Mouse (Mus musculus) hindbrain, postnatal 0 days (tissue): ENCODE data around the gene Ephx4. TPM values are rescaled to one million over a fixed set of nuclear protein-coding genes. Genes with fewer than 3 reads are reported as not detected.

Experiments
- ATAC-seq: fragments of 200-750 bp; cut with Nextera tagmentation; 2 replicates; pipeline ENCODE4 v1.8.0; 2017; ENCODE audit warnings: mild to moderate bottlenecking, moderate TSS enrichment, moderate library complexity
- DNase-seq: peaks from one replicate; pipeline ENCODE4 v3.0.0-alpha.2; 2015; ENCODE audit warnings: low spot score
- H3K27ac ChIP-seq: fragments of 300-500 bp; sonication (generic); 2 replicates; pipeline ENCODE4 v1.5.1; 2014; ENCODE audit warnings: mild to moderate bottlenecking
- H3K27me3 ChIP-seq: fragments of 300-500 bp; sonication (generic); 2 replicates; pipeline ENCODE4 v1.6.1; 2014; ENCODE audit warnings: low read length, mixed read lengths; ENCODE audit not compliant: insufficient read depth
- H3K36me3 ChIP-seq: fragments of 300-500 bp; sonication (generic); 2 replicates; pipeline ENCODE4 v1.6.1; 2014; ENCODE audit warnings: low read length, mixed read lengths; ENCODE audit not compliant: insufficient read depth
- H3K4me1 ChIP-seq: fragments of 300-500 bp; sonication (generic); 2 replicates; pipeline ENCODE4 v1.6.1; 2014; ENCODE audit warnings: antibody characterized with exemption, low read length, mixed read lengths; ENCODE audit not compliant: insufficient read depth
- H3K4me2 ChIP-seq: fragments of 300-500 bp; sonication (generic); 2 replicates; pipeline ENCODE4 v1.6.1; 2014; ENCODE audit warnings: low read depth, mild to moderate bottlenecking, low read length, moderate library complexity, mixed read lengths
- H3K4me3 ChIP-seq: fragments of 300-500 bp; sonication (generic); 2 replicates; pipeline ENCODE4 v1.5.1; 2014; ENCODE audit warnings: low read length
- H3K9ac ChIP-seq: fragments of 300-500 bp; sonication (generic); replicated peaks from 2 replicates; pipeline ENCODE4 v1.6.1; 2014; ENCODE audit warnings: mild to moderate bottlenecking, low read length, moderate library complexity, mixed read lengths
- H3K9me3 ChIP-seq: fragments of 300-500 bp; sonication (generic); 2 replicates; pipeline ENCODE4 v1.6.1; 2016; ENCODE audit warnings: low read length, mixed read lengths
- CTCF ChIP-seq: IDR thresholded peaks from 2 replicates; pipeline ENCODE4 v1.5.1; 2016; ENCODE audit warnings: antibody characterized with exemption, control low read depth, low read depth
- WGBS: fragments of 180-500 bp; shearing (Covaris S2); extraction: QIAGEN DNeasy Blood & Tissue Kit; methylation state at CpG from one replicate; pipeline ENCODE4 v1.1.7; 2014; 5-methylcytosine and 5-hydroxymethylcytosine counted together
- polyA plus RNA-seq: library from polyadenylated mRNA; unstranded; fragments of >200 nt; fragmentation: Nextera tagmentation; extraction: Ambion mirVana; gene quantifications from 2 replicates; pipeline ENCODE4 v1.2.1, GENCODE M21; 2015
- total RNA-seq: library from RNA; depleted of rRNA; stranded (reverse); fragments of >200 nt; gene quantifications from 2 replicates; pipeline ENCODE4 v1.2.3, GENCODE M21; 2014

Gene Ephx4
- total and polyA plus RNA-seq, 2 experiments from 2014 or later = 1.8 to 5.5 TPM

- Histone ChIP-seq H3K27ac (no peak overlapping the region), H3K9ac (no peak overlapping the region), H3K9me3 (no peaks in the 10 kb centered on the region), H3K4me2 (no peak overlapping the region), H3K36me3 (no peaks in the 10 kb centered on the region), H3K27me3 (no peaks in the 10 kb centered on the region), H3K4me1 (no peaks in the 10 kb centered on the region), H3K4me3 (no peak overlapping the region)
- 80% methylated on average over 4 of the region's 4 CpGs for WGBS
- DNase-seq = no peak
- no peak for TF ChIP-seq CTCF
- ATAC-seq = no peak
Observed at GRCm38 (mm10) chr5:107444251-107444650, 41.7 kb downstream of the Ephx4 start.

GRCm38 (mm10) chr5:107447977-107448376 lies 45.4 kb downstream of the Ephx4 start:
- no peaks in the 10 kb centered on the region for H3K4me1 ChIP-seq
- 91% methylated on average over 4 of the region's 4 CpGs for WGBS
- no peak for ATAC-seq
- no peak for DNase-seq
- no peaks in the 10 kb centered on the region for H3K36me3 ChIP-seq
- H3K4me3 ChIP-seq = no peak overlapping the region
- H3K9ac ChIP-seq = no peak overlapping the region
- no peaks in the 10 kb centered on the region for H3K9me3 ChIP-seq
- TF ChIP-seq CTCF = no peak
- no peak overlapping the region for H3K27ac ChIP-seq
- H3K27me3 ChIP-seq = no peaks in the 10 kb centered on the region
- no peak overlapping the region for H3K4me2 ChIP-seq

- Histone ChIP-seq H3K9ac (no peak overlapping the region), H3K4me2 (no peak overlapping the region), H3K27me3 (no peaks in the 10 kb centered on the region), H3K4me1 (no peaks in the 10 kb centered on the region), H3K27ac (no peak overlapping the region), H3K4me3 (no peak overlapping the region), H3K9me3 (no peaks in the 10 kb centered on the region), H3K36me3 (no peaks in the 10 kb centered on the region)
- 89% methylated on average over 4 of the region's 4 CpGs for WGBS
- ATAC-seq = no peak
- no peak for DNase-seq
- no peak for TF ChIP-seq CTCF
Observed at GRCm38 (mm10) chr5:107448784-107449183, 46.2 kb downstream of the Ephx4 start.

GRCm38 (mm10) chr5:107449620-107450019 lies 47.1 kb downstream of the Ephx4 start:
- Histone ChIP-seq H3K4me1 (no peaks in the 10 kb centered on the region), H3K27me3 (no peaks in the 10 kb centered on the region), H3K27ac (no peak overlapping the region), H3K4me3 (no peak overlapping the region), H3K4me2 (no peak overlapping the region), H3K9ac (no peak overlapping the region), H3K36me3 (no peaks in the 10 kb centered on the region), H3K9me3 (no peaks in the 10 kb centered on the region)
- DNase-seq (no peak), ATAC-seq (no peak)
- 94% methylated on average over 5 of the region's 5 CpGs for WGBS
- no peak for TF ChIP-seq CTCF

GRCm38 (mm10) chr5:107450299-107450698 lies 47.8 kb downstream of the Ephx4 start:
- Histone ChIP-seq H3K9me3 (no peaks in the 10 kb centered on the region), H3K36me3 (no peaks in the 10 kb centered on the region), H3K4me1 (no peaks in the 10 kb centered on the region), H3K4me3 (no peak overlapping the region), H3K4me2 (no peak overlapping the region), H3K27ac (no peak overlapping the region), H3K27me3 (no peaks in the 10 kb centered on the region), H3K9ac (no peak overlapping the region)
- WGBS = 95% methylated on average over 5 of the region's 5 CpGs
- DNase-seq = no peak
- no peak for TF ChIP-seq CTCF
- no peak for ATAC-seq

GRCm38 (mm10) chr5:107462147-107463076 lies 59.9 kb downstream of the Ephx4 start:
- no peak overlapping the region for H3K4me2 ChIP-seq
- no peaks in the 10 kb centered on the region for H3K4me1 ChIP-seq
- H3K4me3 ChIP-seq = no peak overlapping the region
- H3K9ac ChIP-seq = no peak overlapping the region
- H3K27me3 ChIP-seq = no peaks in the 10 kb centered on the region
- no peak for DNase-seq
- TF ChIP-seq CTCF = no peak
- H3K9me3 ChIP-seq = no peaks in the 10 kb centered on the region
- no peak for ATAC-seq
- no peaks in the 10 kb centered on the region for H3K36me3 ChIP-seq
- no peak overlapping the region for H3K27ac ChIP-seq
- 93% methylated on average over 4 of the region's 4 CpGs for WGBS

GRCm38 (mm10) chr5:107466501-107466900 lies 64.0 kb downstream of the Ephx4 start:
- no peaks in the 10 kb centered on the region for H3K27me3 ChIP-seq
- no peak for TF ChIP-seq CTCF
- no peaks in the 10 kb centered on the region for H3K9me3 ChIP-seq
- no peak overlapping the region for H3K27ac ChIP-seq
- ATAC-seq (no peak), DNase-seq (no peak)
- peaks cover 10% of the 10 kb centered on the region for H3K36me3 ChIP-seq
- H3K4me1 ChIP-seq = no peaks in the 10 kb centered on the region
- no peak overlapping the region for H3K4me3 ChIP-seq
- H3K9ac ChIP-seq = no peak overlapping the region
- WGBS = 26% methylated on average over 5 of the region's 5 CpGs
- no peak overlapping the region for H3K4me2 ChIP-seq
